Mouse (Mus musculus): ENCODE data around the gene Dapk3. TPM values are rescaled to one million over a fixed set of nuclear protein-coding genes. Genes with fewer than 3 reads are reported as not detected.
A peak's percentile ranks its signal among the peaks of the same experiment; 100 is the strongest.

Gene Dapk3
- polyA plus RNA-seq, 1 experiment, result 58.0 TPM

DNA sequence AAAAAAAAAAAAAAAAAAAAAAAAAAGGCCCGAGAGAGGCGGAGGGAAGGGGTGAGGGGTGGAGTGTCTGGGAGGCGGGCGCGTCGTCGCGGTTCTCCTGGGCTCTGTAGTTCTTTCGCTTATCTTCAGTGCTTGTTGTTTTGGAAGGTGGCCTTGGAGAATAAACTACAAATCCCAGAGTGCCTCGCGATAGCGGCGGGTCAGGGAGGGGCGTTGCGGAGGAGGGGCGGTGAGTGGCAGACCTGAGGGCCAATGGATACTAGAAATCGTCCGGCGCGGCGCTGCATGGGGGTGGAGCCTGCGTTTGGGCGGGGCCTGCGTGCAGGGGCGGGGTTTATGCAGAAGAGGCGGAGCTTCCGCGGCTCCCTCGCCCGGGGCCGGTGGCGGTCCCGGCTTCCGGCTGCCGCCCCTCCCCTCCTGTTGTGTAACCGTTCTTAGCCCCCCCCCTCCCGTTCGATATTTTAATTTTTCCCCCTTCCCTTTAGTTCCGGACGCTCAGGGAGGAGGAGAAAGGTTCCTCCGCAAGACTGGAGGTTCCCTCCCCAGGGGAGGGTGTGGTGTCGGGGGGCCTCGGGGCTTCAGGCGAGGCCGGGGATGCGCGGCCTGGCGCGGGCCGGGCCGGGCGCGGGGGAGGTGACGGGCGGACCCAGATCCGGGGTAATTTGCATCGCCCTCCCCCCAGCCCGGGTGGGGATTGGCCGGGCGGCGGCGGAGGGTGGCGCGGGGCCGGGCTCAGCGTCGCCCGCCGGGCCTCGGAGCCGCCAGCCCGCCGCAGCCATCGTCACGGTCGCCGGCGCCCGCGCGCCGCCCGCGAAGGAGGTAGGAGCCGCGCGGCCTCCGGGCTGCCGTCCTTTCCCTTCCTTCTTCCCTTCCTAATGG is 45.3 kb upstream of the Dapk3 start:
- 1% methylated on average over 72 of the region's 89 CpGs for WGBS
- Histone ChIP-seq H3K4me3 (ENCODE audit: extremely low read depth, insufficient read depth, insufficient read length) (peak overlapping the region; percentile 83), H3K27ac (ENCODE audit: insufficient read depth, low read length) (peak overlapping the region; percentile 95), H3K27me3 (ENCODE audit: control insufficient read depth, insufficient read depth, low read length) (no peaks in the 10 kb centered on the region), H3K36me3 (ENCODE audit: control insufficient read depth, insufficient read depth, low read length) (no peaks in the 10 kb centered on the region), H3K4me1 (ENCODE audit: control insufficient read depth, insufficient read depth, insufficient read length) (peaks cover 42% of the 10 kb centered on the region)
- DNase-seq (ENCODE audit: low read depth in 1 of 2, low spot score in 2 of 2), result peak; percentile 98
- TF ChIP-seq CTCF (IDR thresholded peaks at IDR 0.05; ENCODE audit: extremely low read depth, insufficient read depth, insufficient read length, insufficient replicate concordance) (no peak), POLR2A (IDR thresholded peaks at IDR 0.05; ENCODE audit: low read depth, low read length) (no peak)

DNA sequence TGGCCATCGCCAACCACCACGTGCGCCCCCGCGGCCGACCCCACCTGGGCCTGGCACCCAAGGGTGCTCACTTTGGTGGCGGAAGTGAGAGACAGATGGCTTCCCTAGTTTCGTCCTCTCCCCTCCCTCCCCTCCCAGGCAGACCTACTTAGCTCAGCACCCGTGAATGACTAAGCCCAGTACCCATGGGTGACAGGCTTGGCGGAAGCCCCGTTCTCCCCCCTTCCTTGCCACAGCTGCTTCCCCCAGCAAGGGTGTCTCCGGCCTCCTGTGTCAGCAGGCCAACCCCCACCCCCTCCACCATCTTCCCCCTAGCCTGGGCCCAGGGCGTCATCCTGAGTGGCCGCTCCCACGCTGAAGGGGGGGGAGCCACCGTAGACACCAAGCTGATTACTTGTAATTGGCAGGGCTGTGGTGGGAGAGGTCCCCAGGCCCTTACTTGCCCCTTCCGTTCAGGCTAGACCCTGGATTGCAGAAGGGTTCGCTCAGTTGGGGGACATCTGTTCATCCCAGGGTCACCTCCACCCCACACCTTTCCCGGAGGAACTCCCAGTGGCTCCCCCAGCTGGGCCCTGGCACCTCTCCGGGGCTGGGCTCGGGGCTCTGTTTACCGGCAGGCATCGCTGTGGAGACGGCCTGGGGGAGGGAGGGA is 44.5 kb upstream of the Dapk3 start:
- Histone ChIP-seq H3K27ac (ENCODE audit: insufficient read depth, low read length) (peak overlapping the region; percentile 95), H3K27me3 (ENCODE audit: control insufficient read depth, insufficient read depth, low read length) (no peaks in the 10 kb centered on the region), H3K36me3 (ENCODE audit: control insufficient read depth, insufficient read depth, low read length) (no peaks in the 10 kb centered on the region; the same call in 1 of the 2 replicates), H3K4me1 (ENCODE audit: control insufficient read depth, insufficient read depth, insufficient read length) (peaks cover 42% of the 10 kb centered on the region), H3K4me3 (ENCODE audit: extremely low read depth, insufficient read depth, insufficient read length) (peak overlapping the region; percentile 83)
- DNase-seq (ENCODE audit: low read depth in 1 of 2, low spot score in 2 of 2), result peak; percentile 65 to 72
- no peak for TF ChIP-seq POLR2A (IDR thresholded peaks at IDR 0.05; ENCODE audit: low read depth, low read length)
- no peak for TF ChIP-seq CTCF (IDR thresholded peaks at IDR 0.05; ENCODE audit: extremely low read depth, insufficient read depth, insufficient read length, insufficient replicate concordance)
- 1% methylated on average over 23 of the region's 24 CpGs for WGBS

DNA sequence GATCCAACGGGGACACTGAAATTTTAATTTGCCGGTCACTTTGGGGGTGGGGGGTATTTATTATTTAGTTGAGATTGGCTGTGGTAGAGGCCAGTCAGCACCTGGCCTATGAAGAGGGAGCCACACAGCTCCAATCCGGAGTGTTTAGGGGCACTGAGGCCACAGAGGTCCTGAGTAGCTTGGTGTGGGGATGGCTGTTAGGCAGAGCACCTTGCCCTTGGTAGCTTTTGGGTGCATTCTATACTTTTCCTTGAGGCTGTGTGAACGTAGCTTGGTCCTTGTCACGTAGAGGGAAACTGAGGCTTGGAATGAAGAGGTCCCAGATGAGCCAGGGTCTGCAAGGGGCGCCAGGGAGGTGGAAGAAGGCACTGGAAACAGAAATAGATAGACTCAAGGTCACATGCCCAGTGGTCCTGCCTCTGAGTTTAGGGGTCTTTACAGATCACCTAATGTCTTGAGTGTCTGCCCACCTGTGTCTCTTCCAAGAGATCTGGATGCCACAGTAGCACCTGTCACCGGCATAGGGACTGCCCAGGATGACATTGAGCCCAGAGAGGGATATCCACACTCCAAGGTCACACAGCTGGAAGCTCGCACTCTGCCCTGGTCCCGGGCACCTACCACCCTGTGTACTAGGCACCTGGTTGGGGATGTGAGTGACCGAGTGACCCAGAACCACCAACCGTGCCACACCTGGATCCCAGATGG is 43.8 kb upstream of the Dapk3 start:
- H3K36me3 ChIP-seq (ENCODE audit: control insufficient read depth, insufficient read depth, low read length), result peaks cover 4% of the 10 kb centered on the region
- H3K4me1 ChIP-seq (ENCODE audit: control insufficient read depth, insufficient read depth, insufficient read length), result peaks cover 40% of the 10 kb centered on the region
- TF ChIP-seq CTCF (IDR thresholded peaks at IDR 0.05; ENCODE audit: extremely low read depth, insufficient read depth, insufficient read length, insufficient replicate concordance), result no peak
- no peak for TF ChIP-seq POLR2A (IDR thresholded peaks at IDR 0.05; ENCODE audit: low read depth, low read length)
- peak overlapping the region; percentile 83 for H3K4me3 ChIP-seq (ENCODE audit: extremely low read depth, insufficient read depth, insufficient read length)
- WGBS, result 49% methylated on average over 11 of the region's 11 CpGs
- H3K27me3 ChIP-seq (ENCODE audit: control insufficient read depth, insufficient read depth, low read length), result no peaks in the 10 kb centered on the region
- peak overlapping the region; percentile 34; the same call in 1 of the 2 replicates for H3K27ac ChIP-seq (ENCODE audit: insufficient read depth, low read length)
- no peak for DNase-seq (ENCODE audit: low read depth in 1 of 2, low spot score in 2 of 2)

DNA sequence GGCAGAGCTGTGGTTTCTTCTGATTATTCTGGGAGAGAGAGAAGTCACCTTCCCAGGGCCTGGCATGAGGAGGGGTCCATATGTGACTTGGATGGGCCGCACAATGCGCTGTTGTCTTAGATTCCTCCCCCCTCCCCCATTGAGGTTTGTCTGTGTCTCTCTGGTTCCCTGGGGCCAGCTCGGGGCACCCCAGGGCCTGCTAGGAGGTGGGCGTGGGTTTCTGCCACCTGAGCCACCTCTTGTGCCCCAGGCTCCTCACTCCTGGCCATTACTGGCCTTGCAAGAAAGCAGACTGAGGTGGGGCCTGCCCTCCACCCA is 43.3 kb upstream of the Dapk3 start:
- TF ChIP-seq CTCF (IDR thresholded peaks at IDR 0.05; ENCODE audit: extremely low read depth, insufficient read depth, insufficient read length, insufficient replicate concordance) (no peak), POLR2A (IDR thresholded peaks at IDR 0.05; ENCODE audit: low read depth, low read length) (no peak)
- H3K36me3 ChIP-seq (ENCODE audit: control insufficient read depth, insufficient read depth, low read length), result peaks cover 9% of the 10 kb centered on the region
- DNase-seq (ENCODE audit: low read depth in 1 of 2, low spot score in 2 of 2), result no peak
- H3K4me3 ChIP-seq (ENCODE audit: extremely low read depth, insufficient read depth, insufficient read length), result no peak overlapping the region
- WGBS, result 59% methylated on average over 4 of the region's 4 CpGs
- H3K27me3 ChIP-seq (ENCODE audit: control insufficient read depth, insufficient read depth, low read length), result no peaks in the 10 kb centered on the region
- H3K27ac ChIP-seq (ENCODE audit: insufficient read depth, low read length), result peak overlapping the region; percentile 34; the same call in 1 of the 2 replicates
- peaks cover 37% of the 10 kb centered on the region for H3K4me1 ChIP-seq (ENCODE audit: control insufficient read depth, insufficient read depth, insufficient read length)

DNA sequence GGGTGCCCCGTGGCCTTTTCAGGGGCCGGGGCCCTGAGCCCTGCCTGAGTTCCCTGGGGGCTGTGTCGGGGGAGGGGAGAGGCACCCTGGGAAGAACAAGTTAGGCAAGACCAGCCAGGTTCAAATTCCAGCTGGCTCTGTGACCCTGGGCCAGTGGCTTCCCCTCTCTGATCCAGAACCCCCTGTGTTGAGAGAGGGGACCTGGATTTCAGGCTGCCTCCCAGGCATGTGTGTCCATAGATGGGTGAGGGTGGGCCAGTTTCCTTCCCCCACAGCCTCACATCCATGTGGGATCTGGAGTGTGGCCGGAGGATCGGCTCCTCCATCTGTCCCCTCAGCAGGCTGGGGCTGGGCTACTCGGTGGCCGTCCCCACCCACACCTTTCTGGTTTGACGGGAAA is 42.8 kb upstream of the Dapk3 start:
- Histone ChIP-seq H3K27me3 (ENCODE audit: control insufficient read depth, insufficient read depth, low read length) (no peaks in the 10 kb centered on the region), H3K4me3 (ENCODE audit: extremely low read depth, insufficient read depth, insufficient read length) (peak overlapping the region; percentile 18; the same call in 1 of the 2 replicates), H3K36me3 (ENCODE audit: control insufficient read depth, insufficient read depth, low read length) (peaks cover 15% of the 10 kb centered on the region), H3K4me1 (ENCODE audit: control insufficient read depth, insufficient read depth, insufficient read length) (peaks cover 34% of the 10 kb centered on the region), H3K27ac (ENCODE audit: insufficient read depth, low read length) (peak overlapping the region; percentile 14; the same call in 1 of the 2 replicates)
- TF ChIP-seq POLR2A (IDR thresholded peaks at IDR 0.05; ENCODE audit: low read depth, low read length), result no peak
- TF ChIP-seq CTCF (IDR thresholded peaks at IDR 0.05; ENCODE audit: extremely low read depth, insufficient read depth, insufficient read length, insufficient replicate concordance), result no peak
- WGBS, result 37% methylated on average over 8 of the region's 8 CpGs
- no peak for DNase-seq (ENCODE audit: low read depth in 1 of 2, low spot score in 2 of 2)

DNA sequence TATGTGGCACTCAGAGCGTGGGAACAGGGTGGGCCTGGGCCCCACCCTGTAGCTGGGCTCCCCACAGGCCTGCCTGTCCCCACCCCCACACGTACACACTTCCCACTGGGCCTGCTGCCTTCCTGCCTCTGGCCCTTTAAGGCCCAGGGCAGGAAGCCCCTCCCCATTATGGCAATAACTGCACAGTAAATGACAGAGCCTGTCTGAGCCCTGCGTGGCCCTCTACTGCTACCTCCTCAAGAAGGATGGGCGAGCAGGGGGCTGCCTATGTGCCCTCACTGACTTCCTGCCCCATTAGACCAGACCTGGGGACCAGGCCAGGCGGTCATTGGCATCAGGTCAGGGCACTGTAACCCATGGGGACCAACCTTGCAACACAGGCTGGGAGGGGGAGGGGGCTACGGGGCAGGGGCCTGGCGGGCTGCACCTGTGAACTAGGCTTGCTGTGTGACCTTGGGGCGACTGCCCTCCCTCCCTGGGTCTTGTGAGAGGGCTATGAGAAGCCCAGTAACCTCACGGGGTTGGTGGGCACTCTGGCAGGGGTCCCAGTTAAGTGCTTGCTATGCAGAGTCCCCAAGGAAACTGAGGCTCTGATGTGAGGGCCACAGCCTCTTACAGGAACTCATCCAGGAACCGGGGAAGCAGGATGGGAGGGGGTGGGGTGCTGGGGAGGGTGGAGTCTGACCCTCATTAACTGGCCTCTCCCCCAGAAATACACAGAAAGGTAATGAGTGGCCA is 41.9 kb upstream of the Dapk3 start:
- no peak for DNase-seq (ENCODE audit: low read depth in 1 of 2, low spot score in 2 of 2)
- WGBS, result 38% methylated on average over 10 of the region's 10 CpGs
- Histone ChIP-seq H3K4me1 (ENCODE audit: control insufficient read depth, insufficient read depth, insufficient read length) (peaks cover 31% of the 10 kb centered on the region; the same call in 1 of the 2 replicates), H3K27ac (ENCODE audit: insufficient read depth, low read length) (0 out of 2 replicates have a peak overlapping the region, but pooled peaks have one; percentile 21), H3K27me3 (ENCODE audit: control insufficient read depth, insufficient read depth, low read length) (no peaks in the 10 kb centered on the region), H3K36me3 (ENCODE audit: control insufficient read depth, insufficient read depth, low read length) (peaks cover 23% of the 10 kb centered on the region), H3K4me3 (ENCODE audit: extremely low read depth, insufficient read depth, insufficient read length) (peak overlapping the region; percentile 32; the same call in 1 of the 2 replicates)
- TF ChIP-seq CTCF (IDR thresholded peaks at IDR 0.05; ENCODE audit: extremely low read depth, insufficient read depth, insufficient read length, insufficient replicate concordance) (no peak), POLR2A (IDR thresholded peaks at IDR 0.05; ENCODE audit: low read depth, low read length) (no peak)
